Mouse (Mus musculus) forebrain, embryonic 15.5 days (tissue): Measurements from ENCODE around the gene Ankrd63. TPM values are rescaled to one million over a fixed set of nuclear protein-coding genes. Genes with fewer than 3 reads are reported as not detected.

Experiments used
- ATAC-seq: fragments of 200-750 bp; cut with Nextera tagmentation; replicated peaks from 2 replicates; pipeline ENCODE4 v1.8.0; 2017; ENCODE audit warnings: mild to moderate bottlenecking, moderate TSS enrichment, moderate library complexity
- H3K27ac ChIP-seq: fragments of 300-500 bp; sonication (generic); replicated peaks from 2 replicates; pipeline ENCODE4 v1.5.1; 2015; ENCODE audit warnings: mild to moderate bottlenecking, inconsistent platforms
- H3K27me3 ChIP-seq: fragments of 300-500 bp; sonication (generic); 2 replicates; pipeline ENCODE4 v1.6.1; 2015; ENCODE audit warnings: inconsistent platforms
- H3K36me3 ChIP-seq: fragments of 300-500 bp; sonication (generic); 2 replicates; pipeline ENCODE4 v1.6.1; 2015; ENCODE audit warnings: mild to moderate bottlenecking, inconsistent platforms
- H3K4me1 ChIP-seq: fragments of 300-500 bp; sonication (generic); 2 replicates; pipeline ENCODE4 v1.6.1; 2015; ENCODE audit warnings: inconsistent platforms
- H3K4me2 ChIP-seq: fragments of 300-500 bp; sonication (generic); replicated peaks from 2 replicates; pipeline ENCODE4 v1.6.1; 2015; ENCODE audit warnings: mild to moderate bottlenecking, inconsistent platforms
- H3K4me3 ChIP-seq: fragments of 300-500 bp; sonication (generic); 2 replicates; pipeline ENCODE4 v1.5.1; 2015; ENCODE audit warnings: mild to moderate bottlenecking, inconsistent platforms
- H3K9ac ChIP-seq: fragments of 300-500 bp; sonication (generic); replicated peaks from 2 replicates; pipeline ENCODE4 v1.6.1; 2015; ENCODE audit warnings: mild to moderate bottlenecking, inconsistent platforms
- H3K9me3 ChIP-seq: fragments of 300-500 bp; sonication (generic); 2 replicates; pipeline ENCODE4 v1.6.1; 2016; ENCODE audit warnings: inconsistent platforms
- WGBS: fragments of 180-500 bp; shearing (Covaris S2); methylation state at CpG from one replicate; pipeline ENCODE4 v1.1.7; 2015; ENCODE audit warnings: mixed read lengths; 5-methylcytosine and 5-hydroxymethylcytosine counted together
- polyA plus RNA-seq: library from polyadenylated mRNA; unstranded; fragments of >200 nt; fragmentation: Nextera tagmentation; extraction: Ambion mirVana; gene quantifications from 2 replicates; pipeline ENCODE4 v1.2.1, GENCODE M21; 2015

Ankrd63 gene
- polyA plus RNA-seq, 1 experiment from 2014 or later: 0.48 TPM

DNA sequence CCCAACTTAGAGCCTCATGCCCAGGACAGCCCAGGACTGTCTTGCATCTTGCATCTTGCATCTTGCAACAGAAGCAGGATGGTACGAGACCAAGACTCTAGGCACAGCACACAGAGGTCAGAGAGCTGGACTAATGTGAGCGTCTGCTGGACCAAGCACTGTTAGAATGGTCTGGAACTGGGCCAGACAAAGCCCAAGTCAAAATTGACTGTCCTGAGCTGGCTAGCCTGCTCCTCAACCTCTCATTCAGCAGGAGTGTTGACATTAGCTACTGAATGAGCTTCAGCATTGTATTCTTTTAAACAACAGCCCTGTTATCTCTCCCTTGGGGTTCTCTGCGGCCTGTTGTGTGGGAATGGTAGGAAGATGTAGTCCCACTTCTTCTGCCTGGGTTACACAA, 24.2 kb downstream of the Ankrd63 start:
- Histone ChIP-seq H3K9ac (no peak overlapping the region), H3K27me3 (peaks cover 42% of the 10 kb centered on the region; the same call in 1 of the 2 replicates), H3K4me1 (peaks cover 18% of the 10 kb centered on the region), H3K27ac (no peak overlapping the region), H3K4me3 (no peak overlapping the region), H3K4me2 (no peak overlapping the region), H3K9me3 (no peaks in the 10 kb centered on the region), H3K36me3 (no peaks in the 10 kb centered on the region)
- WGBS: 85% methylated on average over 3 of the region's 3 CpGs
- ATAC-seq: no peak

DNA sequence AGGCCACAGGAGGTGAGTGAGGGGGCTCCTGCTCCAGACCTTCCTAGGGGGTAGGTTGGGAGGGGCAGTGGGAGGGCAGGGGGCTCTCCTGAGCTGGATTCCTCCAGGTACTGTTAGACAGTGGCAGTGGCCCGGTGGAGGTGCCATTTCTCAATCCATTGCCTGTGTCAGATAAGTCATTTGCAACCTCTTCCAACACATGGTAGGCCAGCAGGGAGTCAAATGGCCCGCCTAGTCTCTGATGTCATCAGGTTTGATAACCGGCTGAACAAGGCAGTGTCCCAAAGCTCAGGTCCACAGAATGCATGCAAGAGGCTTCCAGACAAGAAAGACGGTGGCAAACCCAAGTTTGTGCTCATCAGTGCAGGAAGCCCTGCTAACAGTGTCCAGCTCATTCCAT, 25.9 kb downstream of the Ankrd63 start:
- H3K4me1 ChIP-seq: peaks cover 18% of the 10 kb centered on the region
- ATAC-seq: no peak
- H3K27ac ChIP-seq: no peak overlapping the region
- no peaks in the 10 kb centered on the region for H3K36me3 ChIP-seq
- H3K27me3 ChIP-seq: peaks cover 42% of the 10 kb centered on the region; the same call in 1 of the 2 replicates
- peak overlapping the region; percentile 95 for H3K4me2 ChIP-seq
- no peaks in the 10 kb centered on the region for H3K9me3 ChIP-seq
- peak overlapping the region; percentile 54 for H3K4me3 ChIP-seq
- WGBS: 23% methylated on average over 4 of the region's 4 CpGs
- H3K9ac ChIP-seq: peak overlapping the region; percentile 46; the same call in 1 of the 2 replicates

DNA sequence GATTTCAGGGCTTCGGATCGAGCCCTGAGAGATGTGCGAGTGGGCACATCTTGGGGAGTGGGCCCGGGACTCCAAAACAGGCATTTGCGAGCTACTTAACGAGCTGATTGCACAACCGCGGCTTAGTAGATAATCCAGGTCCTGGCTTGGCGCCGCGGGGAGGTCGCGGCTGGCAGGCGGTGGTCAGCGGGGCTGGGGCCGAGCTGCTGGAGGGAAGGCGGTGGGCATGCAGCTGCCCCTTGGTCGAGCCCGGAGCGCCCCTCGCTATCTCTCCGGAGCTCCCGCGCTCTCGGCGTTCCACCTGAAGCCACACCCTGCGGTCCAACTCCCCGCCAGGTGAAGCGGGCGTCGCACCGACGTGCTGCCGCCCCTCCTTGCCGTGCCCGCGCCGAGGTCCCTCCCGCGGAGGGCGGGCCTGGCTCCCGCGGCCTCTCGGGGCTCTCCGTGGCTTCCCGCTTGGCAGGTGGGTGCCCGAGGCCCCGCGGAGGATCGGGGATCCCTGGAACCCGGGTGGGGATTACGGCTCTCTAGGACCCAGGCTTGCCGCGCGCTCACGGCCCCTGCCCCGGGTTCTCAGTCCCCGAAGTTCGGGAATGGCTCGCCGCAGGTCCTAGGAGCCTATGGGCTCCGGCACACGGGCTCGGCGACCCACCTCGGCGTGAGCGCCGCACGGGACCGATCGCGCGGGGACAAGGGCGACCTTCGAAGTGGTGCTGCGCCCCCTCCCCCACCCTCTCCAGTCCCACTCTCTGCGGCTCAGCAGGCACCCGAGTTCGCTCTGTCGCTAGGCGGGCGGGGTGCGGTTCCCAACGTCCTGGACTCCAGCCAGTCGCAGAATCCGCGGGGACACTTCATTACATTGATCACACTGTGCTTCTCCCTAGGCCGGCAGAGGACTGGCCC, 26.7 kb downstream of the Ankrd63 start:
- Histone ChIP-seq H3K36me3 (no peaks in the 10 kb centered on the region), H3K27me3 (peaks cover 42% of the 10 kb centered on the region; the same call in 1 of the 2 replicates), H3K4me1 (peaks cover 14% of the 10 kb centered on the region), H3K9ac (peak overlapping the region; percentile 46), H3K9me3 (no peaks in the 10 kb centered on the region), H3K27ac (no peak overlapping the region), H3K4me2 (peak overlapping the region; percentile 95), H3K4me3 (peak overlapping the region; percentile 54)
- under 1% methylated on average over 89 of the region's 89 CpGs for WGBS
- peak; percentile 49; the same call in 1 of the 2 replicates for ATAC-seq

DNA sequence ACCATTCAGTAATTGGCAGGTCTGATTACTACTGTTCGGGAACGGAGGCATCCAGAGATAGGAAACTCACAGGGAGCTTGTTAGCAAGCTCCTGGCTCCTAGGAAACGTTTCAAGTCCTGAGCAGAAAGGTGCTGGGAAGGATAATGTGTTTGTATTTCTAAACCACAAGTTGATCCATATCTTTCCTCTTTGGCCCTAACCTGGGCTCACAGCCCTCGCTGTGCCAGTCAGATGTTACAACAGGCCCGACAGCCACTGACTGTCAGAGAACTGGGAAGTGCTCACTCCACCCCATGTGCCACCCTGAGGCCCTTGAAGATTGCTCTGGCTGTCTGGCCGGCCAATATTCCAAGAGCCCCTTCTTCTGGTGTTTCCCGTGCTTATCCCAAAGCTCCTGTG, 29.3 kb downstream of the Ankrd63 start:
- Histone ChIP-seq H3K4me3 (no peak overlapping the region), H3K9me3 (no peaks in the 10 kb centered on the region), H3K36me3 (no peaks in the 10 kb centered on the region), H3K4me1 (peaks cover 14% of the 10 kb centered on the region), H3K27me3 (peaks cover 41% of the 10 kb centered on the region; the same call in 1 of the 2 replicates), H3K4me2 (no peak overlapping the region), H3K27ac (no peak overlapping the region), H3K9ac (no peak overlapping the region)
- 27% methylated on average over 7 of the region's 7 CpGs for WGBS
- ATAC-seq: no peak

DNA sequence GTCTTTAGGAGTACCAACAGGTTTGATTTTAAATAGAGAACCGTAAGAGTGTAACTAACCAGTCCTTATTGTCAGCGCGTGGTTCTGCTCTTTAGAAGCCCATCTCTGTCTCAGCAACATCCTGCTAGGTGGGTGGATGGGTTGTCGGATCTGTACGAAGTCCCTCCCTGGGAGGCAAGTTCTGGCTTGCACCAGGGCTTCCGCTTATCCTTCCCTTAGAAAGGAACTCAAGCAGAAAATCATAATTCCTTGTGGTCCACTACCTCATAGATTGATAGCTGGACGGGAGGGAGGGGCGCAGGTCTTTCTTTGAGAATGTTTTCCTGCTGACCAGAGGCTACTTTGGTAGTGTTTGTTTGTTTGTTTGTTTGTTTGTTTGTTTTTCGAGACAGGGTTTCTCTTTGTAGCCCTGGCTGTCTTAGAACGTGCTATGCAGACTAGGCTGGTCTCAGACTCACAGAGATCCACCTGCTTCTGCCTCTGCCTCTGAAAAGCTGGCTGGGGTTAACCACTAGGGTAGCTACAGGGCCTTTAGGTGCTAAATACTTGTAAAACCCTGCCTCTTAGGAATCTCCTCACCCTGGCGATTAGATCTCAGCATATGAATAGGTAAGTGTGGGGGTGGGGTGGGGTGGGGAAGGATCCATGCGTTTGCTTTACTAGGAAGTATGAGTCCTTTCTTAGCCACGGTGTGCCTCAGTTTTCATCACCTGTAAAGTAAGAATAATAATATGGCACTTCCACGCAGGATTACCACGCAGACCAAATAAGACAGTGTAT, 29.9 kb downstream of the Ankrd63 start:
- Histone ChIP-seq H3K9ac (no peak overlapping the region), H3K4me1 (peaks cover 14% of the 10 kb centered on the region), H3K9me3 (no peaks in the 10 kb centered on the region), H3K27me3 (peaks cover 35% of the 10 kb centered on the region; the same call in 1 of the 2 replicates), H3K4me3 (no peak overlapping the region), H3K27ac (no peak overlapping the region), H3K4me2 (no peak overlapping the region), H3K36me3 (no peaks in the 10 kb centered on the region)
- WGBS: 20% methylated on average over 15 of the region's 15 CpGs
- no peak for ATAC-seq

DNA sequence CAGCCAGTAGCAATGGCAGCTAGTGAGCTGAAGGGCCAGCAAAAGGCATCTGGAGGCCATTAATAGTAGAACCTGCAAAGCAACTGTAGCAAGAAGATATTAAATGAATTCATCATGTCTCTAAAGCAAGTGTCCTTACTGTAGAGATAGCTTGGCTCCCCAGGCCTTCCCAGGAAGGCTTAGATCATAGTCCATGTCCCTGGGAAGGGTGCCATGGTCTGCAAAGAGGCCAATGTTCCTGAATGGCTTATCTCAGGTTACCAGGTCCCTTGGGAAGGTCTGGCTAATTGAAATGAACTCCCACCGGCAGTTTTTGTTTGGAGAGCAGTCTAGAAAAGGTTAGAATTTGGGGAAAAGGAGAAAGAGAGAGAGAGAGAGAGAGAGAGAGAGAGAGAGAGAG, 32.0 kb downstream of the Ankrd63 start:
- ATAC-seq: no peak
- no peak overlapping the region for H3K27ac ChIP-seq
- H3K36me3 ChIP-seq: no peaks in the 10 kb centered on the region
- no peak overlapping the region for H3K4me3 ChIP-seq
- H3K4me1 ChIP-seq: peaks cover 9% of the 10 kb centered on the region
- H3K27me3 ChIP-seq: peaks cover 18% of the 10 kb centered on the region; the same call in 1 of the 2 replicates
- no peak overlapping the region for H3K4me2 ChIP-seq
- no peaks in the 10 kb centered on the region for H3K9me3 ChIP-seq
- WGBS: 69% methylated on average over 1 of the region's 1 CpGs
- H3K9ac ChIP-seq: no peak overlapping the region

DNA sequence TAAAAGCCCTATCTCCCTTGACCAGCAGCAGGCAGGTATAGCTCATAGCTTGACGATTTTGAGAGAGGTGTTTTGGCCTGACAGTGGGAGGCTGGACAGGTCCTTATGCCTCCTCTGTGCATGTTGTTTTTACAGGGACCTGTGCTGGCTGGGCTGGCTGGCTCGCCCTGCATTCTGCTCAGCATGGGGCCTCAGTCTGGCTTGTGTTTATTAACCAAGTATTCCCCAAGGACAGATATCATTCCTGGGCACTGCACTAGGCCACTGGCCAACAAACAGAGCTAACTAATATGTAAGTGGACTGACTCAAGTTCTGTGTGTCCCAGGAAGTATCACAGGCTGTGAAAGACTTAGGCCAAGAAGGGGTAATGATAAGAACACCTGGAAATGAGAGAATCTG, 34.0 kb downstream of the Ankrd63 start:
- Histone ChIP-seq H3K27me3 (peaks cover 1% of the 10 kb centered on the region; the same call in 1 of the 2 replicates), H3K4me3 (no peak overlapping the region), H3K4me1 (peaks cover 21% of the 10 kb centered on the region), H3K27ac (no peak overlapping the region), H3K9ac (no peak overlapping the region), H3K9me3 (no peaks in the 10 kb centered on the region), H3K4me2 (no peak overlapping the region), H3K36me3 (no peaks in the 10 kb centered on the region)
- 36% methylated on average over 2 of the region's 2 CpGs for WGBS
- no peak for ATAC-seq

DNA sequence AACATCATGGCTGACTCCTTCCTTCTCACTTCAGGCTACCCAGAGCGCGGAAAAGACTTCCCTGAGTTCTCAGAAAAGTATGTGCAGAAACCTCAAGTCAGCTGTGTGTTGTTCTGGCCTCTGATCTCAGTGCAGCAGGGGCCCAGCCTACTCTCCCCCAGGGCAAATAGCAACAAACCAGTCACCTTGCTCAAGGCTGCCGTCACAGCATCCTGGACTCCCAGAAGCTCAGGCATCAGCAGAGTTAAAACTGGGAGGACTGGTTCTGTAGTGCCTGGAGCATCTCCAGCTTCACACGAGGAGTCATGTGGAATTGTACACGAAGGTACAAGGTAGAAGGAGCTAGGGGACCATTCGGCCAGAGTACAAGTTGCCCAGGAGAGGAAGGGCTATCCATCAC, 34.5 kb downstream of the Ankrd63 start:
- ATAC-seq: no peak

DNA sequence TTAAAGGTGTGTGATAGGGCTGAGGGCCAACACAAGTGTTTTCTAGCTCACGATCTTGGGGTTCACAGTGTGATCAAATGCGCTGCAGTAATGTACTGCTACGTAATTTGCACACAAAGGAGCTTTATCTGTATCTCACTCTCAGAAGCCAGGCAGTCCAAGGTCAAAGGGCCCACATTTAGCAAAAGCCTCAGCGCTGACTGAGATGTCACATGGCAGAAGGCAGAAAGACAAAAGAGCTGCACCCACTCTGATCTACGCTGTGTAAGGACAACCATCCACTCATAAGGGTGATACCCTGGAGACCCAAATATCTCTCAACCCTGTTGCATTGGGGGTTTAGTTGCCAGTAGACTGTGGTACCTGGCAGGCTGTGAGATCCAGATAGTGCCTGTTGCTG, 36.6 kb downstream of the Ankrd63 start:
- Histone ChIP-seq H3K4me2 (no peak overlapping the region), H3K4me1 (peaks cover 46% of the 10 kb centered on the region), H3K9me3 (no peaks in the 10 kb centered on the region), H3K4me3 (no peak overlapping the region), H3K36me3 (no peaks in the 10 kb centered on the region), H3K27me3 (no peaks in the 10 kb centered on the region), H3K9ac (no peak overlapping the region), H3K27ac (no peak overlapping the region)
- WGBS: 76% methylated on average over 5 of the region's 5 CpGs
- ATAC-seq: no peak

More for the DNA sequence above, 34.5 kb downstream of the Ankrd63 start:
- no peak overlapping the region for H3K27ac ChIP-seq
- H3K4me2 ChIP-seq: no peak overlapping the region
- H3K27me3 ChIP-seq: no peaks in the 10 kb centered on the region
- H3K4me3 ChIP-seq: no peak overlapping the region
- 69% methylated on average over 6 of the region's 6 CpGs for WGBS
- no peaks in the 10 kb centered on the region for H3K36me3 ChIP-seq
- H3K9me3 ChIP-seq: no peaks in the 10 kb centered on the region
- H3K9ac ChIP-seq: no peak overlapping the region
- peaks cover 26% of the 10 kb centered on the region for H3K4me1 ChIP-seq

DNA sequence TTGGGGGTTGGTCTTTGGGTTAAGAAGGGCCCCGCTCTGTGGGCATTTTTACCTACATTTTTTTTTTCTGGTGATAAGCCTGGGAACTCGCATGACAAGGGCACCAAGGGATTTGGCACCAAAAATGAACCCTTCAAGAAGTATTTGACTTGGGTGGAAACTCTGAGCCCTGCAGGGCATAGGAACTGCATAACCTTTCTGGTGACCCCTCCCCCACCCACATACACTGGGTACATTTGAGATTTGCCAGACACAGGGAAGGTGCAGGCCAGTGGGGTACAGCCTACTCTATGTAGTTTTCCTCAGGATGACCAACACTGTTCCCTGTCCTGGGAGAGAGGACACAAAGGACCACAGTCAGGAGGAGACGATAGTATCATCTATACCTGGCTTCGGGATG, 38.1 kb downstream of the Ankrd63 start:
- Histone ChIP-seq H3K27me3 (no peaks in the 10 kb centered on the region), H3K4me3 (no peak overlapping the region), H3K4me2 (peak overlapping the region; percentile 70), H3K36me3 (no peaks in the 10 kb centered on the region), H3K9ac (no peak overlapping the region), H3K4me1 (peaks cover 46% of the 10 kb centered on the region), H3K9me3 (no peaks in the 10 kb centered on the region), H3K27ac (no peak overlapping the region)
- ATAC-seq: no peak
- 90% methylated on average over 4 of the region's 4 CpGs for WGBS

DNA sequence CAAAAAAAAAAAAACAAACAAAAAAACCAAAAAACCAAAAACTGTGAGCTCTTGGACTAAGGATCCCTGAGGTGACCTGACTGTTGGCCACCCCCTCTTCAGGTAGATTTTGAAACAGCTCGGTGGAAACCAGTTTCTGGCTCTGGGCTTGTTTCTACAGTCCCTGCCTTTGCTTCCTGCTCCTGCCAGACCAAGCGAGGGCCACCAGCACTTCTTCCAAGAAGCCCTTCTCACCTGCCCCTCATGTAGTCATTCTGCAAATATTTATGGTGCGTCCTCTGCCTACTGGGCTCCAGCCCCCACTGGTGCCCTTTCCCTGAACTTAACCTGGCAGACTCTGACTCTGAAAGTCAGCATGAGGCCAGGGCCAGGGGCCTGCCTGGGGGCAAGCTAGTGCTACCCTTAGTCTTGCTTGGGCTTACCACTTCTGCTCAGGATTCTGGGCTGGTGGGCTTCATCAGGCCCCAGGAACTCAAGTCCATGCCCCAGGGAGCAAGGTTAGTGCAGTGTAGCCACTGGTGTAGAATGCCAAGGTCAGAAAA, 38.7 kb downstream of the Ankrd63 start:
- Histone ChIP-seq H3K9me3 (no peaks in the 10 kb centered on the region), H3K9ac (no peak overlapping the region), H3K27me3 (no peaks in the 10 kb centered on the region), H3K27ac (no peak overlapping the region), H3K4me3 (no peak overlapping the region), H3K4me1 (peaks cover 50% of the 10 kb centered on the region), H3K36me3 (no peaks in the 10 kb centered on the region), H3K4me2 (peak overlapping the region; percentile 70)
- 78% methylated on average over 3 of the region's 3 CpGs for WGBS
- ATAC-seq: no peak
